Mouse (Mus musculus): ENCODE results near the gene Tcerg1l.

Tcerg1l gene

DNA sequence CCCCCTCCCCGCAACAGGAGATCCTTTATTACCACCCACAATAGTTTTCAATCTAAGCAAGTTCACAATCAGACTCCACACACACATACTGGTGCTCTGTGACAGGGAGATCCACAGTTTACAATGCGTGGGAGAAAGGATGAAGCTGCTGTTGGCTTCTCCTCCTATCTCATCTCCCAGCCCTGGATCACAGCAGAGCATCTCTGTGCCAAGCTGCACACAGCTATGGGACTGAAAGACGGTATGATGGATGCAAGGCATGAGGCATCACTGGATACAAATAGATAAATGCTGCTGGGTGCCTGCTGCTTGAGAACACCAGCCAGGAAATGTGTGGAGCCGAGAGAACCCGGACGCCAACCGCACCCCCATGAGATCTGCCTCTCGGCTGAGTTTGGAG, 32.0 kb downstream of the Tcerg1l start:
- DNase-seq (ENCODE audit: low read depth, low spot score), result no peak

DNA sequence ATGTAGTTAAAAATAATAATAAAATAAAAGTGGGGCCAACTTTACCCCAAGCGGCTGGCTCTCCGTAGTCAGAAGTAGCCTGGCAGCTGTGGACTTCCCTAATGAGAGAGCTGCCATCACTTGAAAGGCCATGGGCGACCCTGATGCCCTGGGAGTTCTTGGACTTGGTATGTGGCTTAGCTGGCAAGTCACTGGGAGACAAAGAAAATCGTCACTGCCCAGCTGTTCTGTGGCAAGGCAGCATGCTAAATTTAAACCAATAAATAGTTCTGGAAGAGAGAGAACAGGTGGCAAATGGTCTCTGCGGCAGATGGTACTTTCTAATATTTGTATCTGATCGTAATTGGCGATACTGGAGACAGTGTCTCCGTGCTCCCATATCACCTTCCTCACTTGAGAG, 40.1 kb downstream of the Tcerg1l start:
- no peak for DNase-seq (ENCODE audit: low read depth, low spot score)

DNA sequence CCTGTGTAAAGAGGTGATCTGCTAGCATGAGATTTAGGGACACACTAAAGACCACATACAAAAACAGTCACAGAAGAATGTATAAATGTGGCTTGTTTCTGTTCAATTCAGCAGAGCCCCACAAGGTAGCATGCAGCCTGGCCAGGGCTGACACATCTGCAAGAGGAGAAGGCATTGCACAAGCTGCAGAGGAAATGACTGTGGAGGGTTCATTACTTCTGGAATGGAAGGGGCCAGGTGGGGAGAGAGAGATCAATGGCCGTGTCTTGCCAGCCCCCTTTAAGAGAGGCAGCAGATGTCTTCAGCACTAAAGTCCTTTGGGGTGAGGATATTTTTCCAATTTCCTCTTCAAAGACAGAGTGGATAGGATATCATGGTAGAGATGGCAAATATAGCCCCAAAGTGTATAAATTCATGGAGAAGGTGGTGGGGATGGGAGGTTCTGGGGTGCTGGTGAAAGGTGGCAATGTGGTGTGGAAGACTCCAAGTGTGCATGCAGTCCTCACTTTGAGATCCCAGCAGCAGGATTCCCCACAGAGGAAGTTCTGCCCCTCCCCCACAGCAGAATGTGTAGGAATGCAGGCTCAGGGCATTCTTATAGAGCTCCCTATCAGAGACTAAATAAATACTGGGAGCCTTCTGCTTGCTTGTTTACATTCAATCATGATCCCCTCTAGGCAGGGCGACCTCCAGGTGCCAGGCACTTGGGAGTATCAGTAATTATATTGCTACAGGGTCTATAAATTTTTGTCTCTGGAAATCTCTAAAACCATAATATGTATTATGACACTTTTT, 40.7 kb downstream of the Tcerg1l start:
- DNase-seq (ENCODE audit: low read depth, low spot score), result peak; percentile 14

DNA sequence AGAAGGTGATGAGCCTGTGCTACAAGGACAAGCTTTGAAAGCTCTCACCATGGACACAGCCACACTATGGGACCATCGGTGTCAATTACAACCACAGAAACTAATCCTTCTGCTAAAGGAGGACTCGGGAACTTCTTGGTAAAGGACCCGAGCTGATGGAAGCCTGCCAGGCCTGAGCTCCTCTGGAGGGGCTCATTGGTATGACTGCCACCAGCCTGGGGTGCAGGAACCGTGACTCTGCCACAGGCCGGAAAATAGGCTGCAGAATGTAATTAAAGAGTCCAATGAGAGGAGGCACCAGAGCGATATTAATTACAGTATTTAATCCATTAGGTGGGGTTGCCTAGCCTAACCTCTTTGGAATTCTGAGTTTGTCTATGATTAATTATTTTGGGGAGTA, 52.1 kb downstream of the Tcerg1l start:
- DNase-seq (ENCODE audit: low read depth, low spot score), result no peak

DNA sequence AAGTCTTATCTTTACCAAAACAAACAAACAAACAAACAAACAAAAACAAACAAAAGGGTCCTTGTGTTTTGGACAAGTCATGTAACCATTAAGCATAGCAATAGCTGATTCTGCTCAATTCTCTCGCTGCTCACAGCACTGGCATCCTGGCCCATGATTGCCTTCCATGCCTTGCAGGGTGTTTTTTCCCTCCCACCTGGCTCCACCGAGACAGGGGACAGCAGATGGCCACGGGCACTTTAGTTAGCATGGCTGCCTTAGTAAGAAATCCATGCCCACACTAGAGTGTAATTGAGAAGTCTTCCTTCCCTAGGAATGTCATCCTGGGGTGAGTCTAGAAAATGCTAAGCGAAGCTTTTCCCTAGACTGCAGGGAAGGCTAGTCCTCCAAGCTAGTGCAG, 59.1 kb downstream of the Tcerg1l start:
- DNase-seq (ENCODE audit: low read depth, low spot score), result no peak

DNA sequence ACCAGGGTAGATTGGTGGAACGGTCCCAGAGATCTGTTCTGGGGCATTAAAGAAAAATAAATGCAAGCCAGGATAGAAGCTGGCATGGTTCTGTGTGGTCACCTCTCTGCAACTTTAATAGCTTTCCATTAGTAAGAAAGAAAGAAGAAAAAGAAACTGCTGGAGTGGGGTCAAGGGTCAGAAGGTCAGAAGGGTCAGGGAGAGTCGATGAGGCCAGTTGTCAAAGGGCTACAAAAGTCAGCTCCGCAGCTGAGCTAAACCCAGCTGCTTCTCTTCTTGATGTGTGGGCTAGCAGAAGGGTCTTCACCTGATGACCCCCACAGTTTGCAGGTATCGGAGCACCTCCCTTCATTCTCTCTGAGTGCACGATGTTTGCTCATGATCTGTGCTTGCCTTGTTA, 59.6 kb downstream of the Tcerg1l start:
- no peak for DNase-seq (ENCODE audit: low read depth, low spot score)

DNA sequence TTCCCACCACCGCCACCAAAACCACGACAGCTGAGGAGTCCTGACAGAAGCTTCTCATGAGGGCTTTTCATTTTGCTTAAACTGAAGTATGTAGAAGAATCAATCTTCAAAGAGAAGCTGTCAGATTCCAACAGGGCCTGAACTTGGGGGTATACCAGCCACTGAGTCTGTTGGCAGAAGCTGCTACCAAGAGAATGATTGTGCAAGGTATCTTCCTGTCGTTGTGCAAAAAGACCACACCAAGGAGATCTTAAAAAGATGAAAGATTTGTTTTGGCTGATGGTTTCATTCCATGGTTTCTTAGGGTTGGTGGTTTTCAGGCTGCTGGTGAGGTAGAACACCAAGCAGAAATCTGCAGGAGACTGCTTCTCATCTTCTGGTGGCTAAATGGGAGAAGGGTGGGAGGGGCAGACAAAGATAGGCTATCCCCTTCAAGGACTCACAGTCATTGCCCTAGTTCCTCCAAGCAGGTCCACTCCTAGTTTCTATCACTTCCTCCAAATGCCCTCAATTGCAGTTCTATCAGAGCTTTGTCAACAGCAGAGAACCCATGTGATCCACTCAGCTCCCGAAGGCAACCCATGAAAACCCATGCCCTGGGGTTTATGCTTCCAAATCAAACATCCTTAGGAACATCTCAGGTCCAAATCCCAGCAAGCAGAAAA, 64.9 kb downstream of the Tcerg1l start:
- no peak for DNase-seq (ENCODE audit: low read depth, low spot score)

DNA sequence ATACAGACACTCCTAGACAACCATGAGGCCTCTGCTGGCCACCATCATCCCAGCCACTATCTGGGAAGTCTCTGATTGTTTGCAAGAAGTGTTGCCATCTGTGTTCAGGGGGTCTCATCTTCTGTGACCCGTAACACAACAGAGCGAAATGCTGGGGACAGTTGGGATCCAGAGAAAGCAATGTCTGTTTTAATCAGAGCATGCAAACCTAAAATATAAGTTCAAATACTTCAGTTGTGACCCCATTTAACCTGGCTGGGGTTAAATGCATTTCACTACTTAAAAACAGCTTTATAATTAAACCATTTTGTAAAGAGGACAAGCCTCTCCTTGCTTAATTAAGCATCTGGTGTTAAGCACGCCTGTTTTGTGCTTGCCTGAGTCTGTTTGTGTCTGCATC, 66.3 kb downstream of the Tcerg1l start:
- DNase-seq (ENCODE audit: low read depth, low spot score), result no peak

- no peak for DNase-seq (ENCODE audit: low read depth, low spot score)
Measured at GRCm38 (mm10) chr7:138328637-138329036, 68.9 kb downstream of the Tcerg1l start.

- no peak for DNase-seq (ENCODE audit: low read depth, low spot score)
Measured at GRCm38 (mm10) chr7:138326760-138327159, 70.8 kb downstream of the Tcerg1l start.

DNA sequence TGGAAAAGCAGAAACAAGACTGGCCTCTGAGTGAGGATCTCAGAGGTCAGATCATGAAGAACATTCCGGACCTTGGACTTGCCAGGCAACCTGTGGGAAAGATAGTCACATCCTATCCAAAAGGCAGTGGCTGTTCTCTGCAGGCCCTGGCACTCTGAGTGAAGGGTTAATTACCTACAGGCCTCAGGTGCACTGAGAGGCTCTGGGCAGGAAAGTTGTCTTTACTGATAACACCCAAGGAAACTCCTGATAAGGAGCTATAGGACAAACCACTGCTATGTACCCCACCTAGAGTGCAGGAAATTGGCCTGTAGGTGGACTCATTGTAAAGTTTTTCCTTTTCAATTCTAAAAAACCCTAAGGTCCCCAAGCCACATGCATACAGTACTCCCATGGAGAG, 83.8 kb downstream of the Tcerg1l start:
- no peak for DNase-seq (ENCODE audit: low read depth, low spot score)

- DNase-seq (ENCODE audit: low read depth, low spot score), result no peak
Measured at GRCm38 (mm10) chr7:138306126-138306525, 91.4 kb downstream of the Tcerg1l start.

DNA sequence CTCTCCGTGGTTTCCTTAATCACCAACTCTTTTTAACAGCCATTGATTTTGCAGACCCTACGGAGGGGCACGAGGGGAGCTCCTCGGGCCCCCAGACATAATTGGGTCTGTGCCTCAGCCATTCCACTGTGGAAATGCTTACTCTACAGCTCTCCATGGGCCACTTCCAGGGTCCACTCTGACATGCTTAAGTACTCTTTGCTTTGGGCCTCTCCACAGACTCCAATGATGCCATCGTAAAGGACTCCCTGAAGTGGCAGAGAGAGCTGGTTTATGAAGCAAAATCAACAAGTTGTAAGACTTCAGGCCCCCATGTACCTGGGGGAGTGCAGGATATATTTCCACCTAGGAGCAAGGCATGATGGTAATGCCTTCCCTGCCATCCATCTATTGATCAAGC, 112.7 kb downstream of the Tcerg1l start:
- DNase-seq (ENCODE audit: low read depth, low spot score), result no peak

- no peak for DNase-seq (ENCODE audit: low read depth, low spot score)
Measured at GRCm38 (mm10) chr7:138275263-138275662, 122.3 kb downstream of the Tcerg1l start.

DNA sequence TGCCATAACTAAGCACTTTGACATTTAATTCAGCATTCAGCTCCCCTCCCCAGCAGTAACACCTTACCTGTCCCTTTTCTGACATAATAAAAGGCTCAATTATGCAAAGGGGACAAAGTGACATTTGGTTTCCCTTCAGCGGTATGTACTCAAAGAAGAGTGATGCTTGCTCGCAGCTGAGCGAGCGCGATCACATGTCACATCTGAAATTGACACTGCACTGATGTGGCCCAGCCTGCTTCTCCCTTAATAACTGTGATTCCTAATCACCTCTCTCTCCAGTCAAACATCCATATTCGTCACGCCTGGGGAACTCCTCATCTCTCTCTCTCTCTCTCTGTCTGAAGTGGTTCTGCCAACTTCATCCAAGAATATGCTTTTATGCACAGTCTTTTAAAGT, 126.2 kb downstream of the Tcerg1l start:
- DNase-seq (ENCODE audit: low read depth, low spot score), result no peak

GRCm38 (mm10) chr7:138269386-138269785, 128.1 kb downstream of the Tcerg1l start:
- DNase-seq (ENCODE audit: low read depth, low spot score), result no peak

- peak; percentile 62 for DNase-seq (ENCODE audit: low read depth, low spot score)
Measured at GRCm38 (mm10) chr7:138267976-138268646, 129.4 kb downstream of the Tcerg1l start.

GRCm38 (mm10) chr7:138248612-138249011, 148.9 kb downstream of the Tcerg1l start:
- DNase-seq (ENCODE audit: low read depth, low spot score), result no peak

- peak; percentile 5 for DNase-seq (ENCODE audit: low read depth, low spot score)
Measured at GRCm38 (mm10) chr7:138248176-138248575, 149.4 kb downstream of the Tcerg1l start.

- no peak for DNase-seq (ENCODE audit: low read depth, low spot score)
Measured at GRCm38 (mm10) chr7:138246684-138247083, 150.8 kb downstream of the Tcerg1l start.

DNA sequence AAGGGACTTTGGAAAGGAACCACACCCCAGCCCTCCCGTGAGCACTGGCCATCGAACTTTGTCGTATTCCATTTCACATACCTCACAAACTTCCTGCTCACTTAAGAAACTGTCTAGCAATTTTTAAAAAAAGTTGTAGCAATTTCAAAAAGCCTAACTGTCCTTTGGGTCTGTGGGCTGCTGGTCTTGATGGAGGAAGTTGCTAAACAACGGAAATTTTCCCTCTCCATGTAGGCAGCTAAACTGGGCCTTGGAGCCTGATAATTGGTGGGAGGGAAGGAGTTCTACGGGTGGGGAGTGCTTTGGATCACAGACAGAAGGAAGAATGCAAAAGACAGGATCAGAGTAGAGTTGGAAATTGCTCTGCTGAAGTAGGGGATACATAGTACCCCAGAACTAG, 155.3 kb downstream of the Tcerg1l start:
- DNase-seq (ENCODE audit: low read depth, low spot score), result no peak

DNA sequence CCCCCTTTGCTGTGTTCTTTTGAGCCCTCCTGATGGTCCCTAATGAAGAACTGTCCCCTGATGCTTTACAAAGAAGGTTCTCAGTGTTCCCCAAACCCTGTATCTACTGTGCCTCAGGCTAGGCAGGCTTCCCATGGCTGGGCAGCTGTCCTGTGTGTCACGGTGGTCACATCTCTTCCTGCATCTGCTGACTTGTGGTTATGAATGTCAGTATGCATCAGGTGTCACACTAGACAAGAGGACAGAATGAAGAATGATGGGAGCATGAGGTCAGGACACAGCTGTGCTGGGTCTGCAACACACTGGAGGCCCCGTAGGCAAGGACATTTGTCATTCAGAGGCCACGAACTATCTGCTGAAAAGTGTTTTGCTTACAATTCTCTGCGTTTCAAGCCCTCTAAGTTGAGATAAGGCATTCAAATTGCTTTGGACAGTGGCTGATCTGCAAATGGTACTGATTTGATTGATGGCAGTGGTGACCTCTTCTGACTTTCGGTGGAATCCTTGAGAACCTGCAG, 159.8 kb downstream of the Tcerg1l start:
- DNase-seq (ENCODE audit: low read depth, low spot score), result no peak

DNA sequence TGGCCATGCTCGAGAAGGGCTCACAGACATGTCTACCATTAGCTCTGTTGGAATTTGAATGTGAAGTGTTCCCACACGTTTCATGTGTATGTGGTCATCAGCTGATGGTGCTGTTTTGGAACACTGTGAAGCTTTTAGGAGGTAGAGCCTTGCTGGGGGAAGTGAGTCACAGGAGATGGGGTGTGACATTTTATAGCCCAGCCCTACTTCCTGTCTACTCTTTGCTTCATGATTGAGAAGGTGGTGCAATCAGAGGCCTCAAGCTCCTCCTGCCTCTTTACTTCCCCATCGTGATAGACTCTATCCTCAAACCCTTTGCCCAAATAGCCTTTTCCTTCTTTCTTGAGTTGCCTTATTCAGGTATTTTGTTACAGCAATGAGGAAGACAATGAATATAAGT, 173.3 kb downstream of the Tcerg1l start:
- no peak for DNase-seq (ENCODE audit: low read depth, low spot score)

Data from ZHBTc4 (cell line).